Mouse (Mus musculus): ENCODE measurements around the gene Meltf. TPM values are rescaled to one million over a fixed set of nuclear protein-coding genes. Genes with fewer than 3 reads are reported as not detected.

Meltf gene
- total and polyA plus RNA-seq, 3 experiments: 0.04 to 0.09 (median 0.07) TPM

DNA sequence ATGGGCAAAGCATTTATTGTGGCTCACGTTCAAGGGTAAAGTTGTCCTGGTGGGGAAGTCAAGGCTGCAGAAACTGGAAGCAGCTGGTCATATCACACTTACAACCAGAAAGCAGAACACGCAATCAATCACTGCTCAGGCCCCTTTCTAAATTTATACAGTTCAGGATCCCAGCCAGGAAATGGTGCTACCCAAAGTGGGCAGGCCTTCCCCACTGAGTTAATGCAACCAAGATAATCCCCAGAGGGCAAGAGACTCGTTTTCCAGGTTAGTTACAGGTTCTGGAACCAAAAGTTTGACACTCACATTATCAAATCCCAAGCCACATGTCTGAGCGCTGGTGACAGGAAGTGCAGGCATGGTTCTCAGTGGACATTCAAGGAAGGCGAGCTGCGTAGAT, 60.2 kb downstream of the Meltf start (continued):
- TF ChIP-seq POLR2A (IDR thresholded peaks at IDR 0.05; ENCODE audit: low read depth, low read length): no peak

DNA sequence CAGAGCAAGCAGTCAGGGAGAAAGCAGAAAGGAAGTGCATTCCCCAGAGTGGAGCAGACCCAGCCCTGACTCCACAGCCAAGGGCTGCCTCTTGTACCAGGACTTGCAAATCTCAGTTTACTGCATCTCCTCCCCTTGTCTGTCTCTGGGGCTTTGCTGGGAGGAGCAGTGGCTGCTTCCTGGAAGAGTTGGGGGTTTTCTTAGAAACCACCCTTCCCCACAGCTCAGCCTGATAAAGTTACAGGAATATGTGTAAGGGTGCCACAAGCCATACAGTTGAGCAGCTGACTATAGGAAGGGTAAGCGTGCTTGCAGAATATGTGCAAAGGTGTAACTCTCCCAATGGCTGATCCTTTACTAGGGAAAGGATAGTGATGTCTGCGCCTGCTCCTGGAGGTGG, 62.0 kb downstream of the Meltf start:
- Histone ChIP-seq H3K27me3 (replicated peaks) (no peaks in the 10 kb centered on the region), H3K36me3 (replicated peaks in 1 of 2; ENCODE audit: control insufficient read depth in 1 of 2, insufficient read depth in 1 of 2, low read length in 1 of 2) (peaks cover 3 to 28% of the 10 kb centered on the region in 2 experiments), H3K4me1 (ENCODE audit: control insufficient read depth in 1 of 2, insufficient read depth in 2 of 2) (peaks cover 9 to 49% of the 10 kb centered on the region in 2 experiments; a peak in 3 of 4 replicates), H3K4me3 (replicated peaks in 1 of 3; ENCODE audit: low read depth in 2 of 3, low read length in 2 of 3, poor library complexity in 1 of 3) (peak overlapping the region in 1 of 3 experiments; percentile 38), H3K9me3 (replicated peaks; ENCODE audit: low read length) (peaks cover 9% of the 10 kb centered on the region), H3K27ac (ENCODE audit: insufficient read depth, low read depth) (no peak overlapping the region), H3K4me2 (ENCODE audit: insufficient read depth, low read depth, poor library complexity, severe bottlenecking) (peak overlapping the region; percentile 8; the same call in 1 of the 2 replicates), H3K79me2 (replicated peaks; ENCODE audit: control insufficient read depth, extremely low read depth, insufficient read depth, poor library complexity, severe bottlenecking) (no peaks in the 10 kb centered on the region), H3K9ac (ENCODE audit: insufficient read depth, low read depth) (no peak overlapping the region)
- dilution Hi-C loops (cut with MboI; ENCODE audit: extremely low pct_ligation_motif_present, extremely low pct_unique_long_range_greater_than_20kb, low sequenced_read_pairs) (no loop called here), in situ Hi-C loops (cut with MboI; ENCODE audit: low pct_ligation_motif_present, low pct_unique_long_range_greater_than_20kb, low sequenced_read_pairs) (no loop called here)
- DNase-seq (ENCODE audit: extremely low read depth): peak; percentile 60
- TF ChIP-seq PAX5 (IDR thresholded peaks at IDR 0.05; ENCODE audit: low read length): no peak
- peak; percentile 62 for TF ChIP-seq ELF1 (IDR thresholded peaks at IDR 0.05; ENCODE audit: low read depth, low read length)
- TF ChIP-seq BHLHE40 (IDR thresholded peaks at IDR 0.05; ENCODE audit: low read depth, low read length): 0 out of 2 replicates have a peak, but pooled peaks have one; percentile 20
- TF ChIP-seq TCF12 (IDR thresholded peaks at IDR 0.05; ENCODE audit: low read depth, low read length): peak; percentile 21; the same call in 1 of the 2 replicates

DNA sequence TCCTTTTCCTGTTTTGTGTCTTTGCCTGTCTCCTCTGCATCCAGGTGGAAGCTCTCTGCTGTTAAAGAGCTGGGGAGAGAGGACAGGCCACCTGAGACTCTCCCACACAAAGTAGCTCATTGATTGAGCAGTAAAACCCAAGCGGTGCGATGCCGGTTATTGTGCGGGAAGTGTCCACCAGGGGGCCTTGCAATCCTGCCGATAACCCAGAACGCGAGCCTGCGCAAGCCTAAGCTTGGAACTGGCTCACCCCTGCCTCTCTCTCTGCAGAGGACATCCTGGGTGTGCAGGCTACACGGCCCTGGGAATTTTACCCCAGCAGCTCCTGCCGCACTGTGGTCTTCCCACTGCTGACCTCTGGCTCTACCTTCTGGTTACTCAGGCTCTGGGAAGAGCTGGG, 65.4 kb downstream of the Meltf start:
- H3K4me3 ChIP-seq (replicated peaks in 1 of 3; ENCODE audit: low read depth in 2 of 3, low read length in 2 of 3, poor library complexity in 1 of 3): no peak overlapping the region
- no peaks in the 10 kb centered on the region for H3K27me3 ChIP-seq (replicated peaks)
- H3K9ac ChIP-seq (ENCODE audit: insufficient read depth, low read depth): no peak overlapping the region
- no peaks in the 10 kb centered on the region for H3K9me3 ChIP-seq (replicated peaks; ENCODE audit: low read length)
- H3K79me2 ChIP-seq (replicated peaks; ENCODE audit: control insufficient read depth, extremely low read depth, insufficient read depth, poor library complexity, severe bottlenecking): peaks cover 17% of the 10 kb centered on the region
- dilution Hi-C loops (cut with MboI; ENCODE audit: extremely low pct_ligation_motif_present, extremely low pct_unique_long_range_greater_than_20kb, low sequenced_read_pairs) (no loop called here), in situ Hi-C loops (cut with MboI; ENCODE audit: low pct_ligation_motif_present, low pct_unique_long_range_greater_than_20kb, low sequenced_read_pairs) (no loop called here)
- no peak overlapping the region for H3K4me2 ChIP-seq (ENCODE audit: insufficient read depth, low read depth, poor library complexity, severe bottlenecking)
- H3K27ac ChIP-seq (ENCODE audit: insufficient read depth, low read depth): no peak overlapping the region
- H3K36me3 ChIP-seq (replicated peaks in 1 of 2; ENCODE audit: control insufficient read depth in 1 of 2, insufficient read depth in 1 of 2, low read length in 1 of 2): peaks cover 3 to 33% of the 10 kb centered on the region in 2 experiments
- TF ChIP-seq CTCF (conservative IDR thresholded peaks at IDR 0.05 in 1 of 2, IDR thresholded peaks at IDR 0.05 in 1 of 2; ENCODE audit: low read depth in 2 of 2, low read length in 2 of 2) (peak; percentile 82 to 91), BHLHE40 (IDR thresholded peaks at IDR 0.05; ENCODE audit: low read depth, low read length) (no peak), USF2 (conservative IDR thresholded peaks at IDR 0.05; ENCODE audit: low read depth, low read length) (no peak), ZKSCAN1 (IDR thresholded peaks at IDR 0.05; ENCODE audit: borderline replicate concordance, low read depth, low read length) (no peak), USF1 (IDR thresholded peaks at IDR 0.05; ENCODE audit: low read depth, low read length) (no peak), RAD21 (IDR thresholded peaks at IDR 0.05; ENCODE audit: low read depth, low read length) (peak; percentile 76), CHD2 (IDR thresholded peaks at IDR 0.05; ENCODE audit: low read length) (no peak), SMC3 (IDR thresholded peaks at IDR 0.05; ENCODE audit: low read depth, low read length) (peak; percentile 73), CHD1 (IDR thresholded peaks at IDR 0.05; ENCODE audit: low read depth, low read length) (no peak), ZNF384 (IDR thresholded peaks at IDR 0.05; ENCODE audit: low read depth, low read length) (no peak), NELFE (IDR thresholded peaks at IDR 0.05; ENCODE audit: low read depth, low read length) (peak; percentile 13; the same call in 1 of the 2 replicates), POLR2AphosphoS2 (IDR thresholded peaks at IDR 0.05; ENCODE audit: low read depth, low read length) (no peak), ELF1 (IDR thresholded peaks at IDR 0.05; ENCODE audit: low read depth, low read length) (no peak), MYC (IDR thresholded peaks at IDR 0.05; ENCODE audit: low read depth, low read length) (no peak), ETS1 (conservative IDR thresholded peaks at IDR 0.05; ENCODE audit: low read depth, low read length) (no peak), MEF2A (IDR thresholded peaks at IDR 0.05; ENCODE audit: borderline replicate concordance, low read depth, low read length) (no peak), POLR2A (IDR thresholded peaks at IDR 0.05; ENCODE audit: low read depth, low read length) (no peak), NRF1 (IDR thresholded peaks at IDR 0.05; ENCODE audit: low read depth, low read length) (peak; percentile 79)
- peak; percentile 85 for DNase-seq (ENCODE audit: extremely low read depth)
- peaks cover 12 to 61% of the 10 kb centered on the region in 2 experiments; a peak in 3 of 4 replicates for H3K4me1 ChIP-seq (ENCODE audit: control insufficient read depth in 1 of 2, insufficient read depth in 2 of 2)

Data from CH12.LX (cell line).